Mouse (Mus musculus) ES-E14 (cell line): ENCODE measurements around the gene Asb11. TPM values are rescaled to one million over a fixed set of nuclear protein-coding genes. Genes with fewer than 3 reads are reported as not detected.

Source experiments
- DNase-seq: peaks from one replicate; pipeline ENCODE4 v3.0.0-alpha.2; 2013; ENCODE audit warnings: low read depth, low spot score
- H3K27ac ChIP-seq: 2 replicates; pipeline ENCODE4 v1.5.1; 2012; ENCODE audit warnings: low read depth, mild to moderate bottlenecking, low read length, moderate library complexity, mixed read lengths; ENCODE audit not compliant: poor library complexity, insufficient read depth, severe bottlenecking
- H3K36me3 ChIP-seq: 2 replicates; pipeline ENCODE4 v1.6.1; 2012; ENCODE audit warnings: mild to moderate bottlenecking, low read length, moderate library complexity, mixed read lengths; ENCODE audit not compliant: control insufficient read depth, poor library complexity, insufficient read depth, severe bottlenecking
- H3K4me1 ChIP-seq, 2 experiments: fragments of 150-350 bp in 1 of 2; sonication (generic) in 1 of 2; 2 replicates each; pipeline ENCODE4 v1.6.1; 2012; ENCODE audit warnings: low read length in 2 of 2, mild to moderate bottlenecking in 1 of 2, mixed read lengths in 1 of 2; ENCODE audit not compliant: control insufficient read depth in 2 of 2, insufficient read depth in 2 of 2, poor library complexity in 1 of 2
- H3K4me3 ChIP-seq, 2 experiments: fragments of 150-350 bp in 1 of 2; sonication (generic) in 1 of 2; 2 replicates each; pipeline ENCODE4 v1.5.1; 2012; ENCODE audit warnings: low read length in 2 of 2, low read depth in 1 of 2, mild to moderate bottlenecking in 1 of 2, mixed read lengths in 1 of 2; ENCODE audit not compliant: insufficient read depth in 1 of 2, poor library complexity in 1 of 2, severe bottlenecking in 1 of 2
- H3K9ac ChIP-seq: 2 replicates; pipeline ENCODE4 v1.6.1; 2012; ENCODE audit warnings: low read depth, mild to moderate bottlenecking, low read length, mixed read lengths; ENCODE audit not compliant: poor library complexity, insufficient read depth, severe bottlenecking
- H3K9me3 ChIP-seq: fragments of 150-350 bp; sonication (generic); 2 replicates; pipeline ENCODE4 v1.6.1; 2012; ENCODE audit warnings: low read depth, mild to moderate bottlenecking, low read length; ENCODE audit not compliant: control insufficient read depth, insufficient read depth
- CHD2 ChIP-seq: IDR thresholded peaks from 2 replicates; pipeline ENCODE4 v1.6.1; 2014; ENCODE audit warnings: mild to moderate bottlenecking, low read depth, low read length, inconsistent platforms
- HCFC1 ChIP-seq: IDR thresholded peaks from 2 replicates; pipeline ENCODE4 v1.6.1; 2012; ENCODE audit warnings: low read length, inconsistent platforms, borderline replicate concordance; ENCODE audit not compliant: insufficient read depth
- MAFK ChIP-seq: IDR thresholded peaks from 2 replicates; pipeline ENCODE4 v1.6.1; 2014; ENCODE audit warnings: mild to moderate bottlenecking, low read depth, low read length, inconsistent platforms; ENCODE audit not compliant: insufficient read depth
- ZC3H11A ChIP-seq: IDR thresholded peaks from 2 replicates; pipeline ENCODE4 v1.6.1; 2012; ENCODE audit warnings: low read depth, mild to moderate bottlenecking, inconsistent platforms, low read length, borderline replicate concordance
- ZNF384 ChIP-seq: IDR thresholded peaks from 2 replicates; pipeline ENCODE4 v1.6.1; 2012; ENCODE audit warnings: low read depth, low read length, inconsistent platforms
- in situ Hi-C, 2 experiments: fragments of 600-800 bp; cut with MboI; formaldehyde crosslinking; loops; one replicate each; pipeline ENCODE4 v1.15.1; 2025; ENCODE audit warnings: low sequenced_read_pairs in 2 of 2, inconsistent platforms in 1 of 2; ENCODE audit not compliant: unreplicated experiment in 2 of 2
- total RNA-seq: library from RNA; depleted of rRNA; stranded (reverse); fragments of 300-350 nt; gene quantifications from 2 replicates; pipeline ENCODE4 v1.2.3, GENCODE M21; 2012

Gene Asb11
- total RNA-seq, 1 experiment: 0.18 TPM

GRCm38 (mm10) chrX:164449201-164449600 is 12.4 kb downstream of the Asb11 start:
- no peak for TF ChIP-seq ZC3H11A
- TF ChIP-seq CHD2: no peak
- TF ChIP-seq HCFC1: no peak
- TF ChIP-seq ZNF384: no peak
- no peak for TF ChIP-seq MAFK
- Histone ChIP-seq H3K27ac (no peak overlapping the region), H3K9me3 (no peaks in the 10 kb centered on the region), H3K9ac (no peak overlapping the region), H3K36me3 (no peaks in the 10 kb centered on the region), H3K4me3 (no peak overlapping the region), H3K4me1 (no peaks in the 10 kb centered on the region)
- in situ Hi-C loops: no loop called here
- DNase-seq: peak; percentile 27

DNA sequence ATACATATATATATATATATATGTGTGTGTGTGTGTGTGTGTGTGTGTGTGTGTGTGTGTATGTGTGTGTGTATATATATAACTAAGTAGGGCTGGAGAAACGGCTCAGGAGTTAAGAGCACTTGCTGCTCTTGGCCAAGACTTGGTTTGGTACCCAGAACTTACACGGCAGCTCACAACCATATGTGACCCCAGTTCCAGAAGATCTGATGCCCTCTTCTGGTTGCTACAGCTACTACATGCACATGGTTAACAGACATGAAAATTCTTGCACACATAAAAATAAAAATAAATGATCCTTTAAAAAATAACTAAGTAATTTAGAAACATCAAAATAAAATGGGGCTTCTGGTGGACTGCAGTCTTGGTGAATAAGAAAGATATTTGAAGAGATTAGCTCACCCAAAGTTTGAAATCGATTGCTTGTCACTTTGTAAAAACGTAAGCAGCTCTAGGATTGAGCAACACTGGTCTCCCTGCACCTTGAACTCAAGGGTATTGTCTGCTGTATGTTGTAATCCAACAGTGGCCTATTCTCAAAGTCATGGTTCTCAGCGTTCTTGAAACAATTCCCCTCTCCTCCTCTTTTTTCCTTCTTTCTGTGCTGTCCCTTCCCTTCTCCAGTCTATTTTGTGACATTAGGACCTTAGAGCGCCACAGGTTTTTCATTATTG is 22.5 kb downstream of the Asb11 start:
- in situ Hi-C loops: no loop called here
- Histone ChIP-seq H3K27ac (no peak overlapping the region), H3K4me3 (no peak overlapping the region), H3K36me3 (no peaks in the 10 kb centered on the region), H3K9me3 (no peaks in the 10 kb centered on the region), H3K9ac (no peak overlapping the region), H3K4me1 (no peaks in the 10 kb centered on the region)
- TF ChIP-seq HCFC1: no peak
- TF ChIP-seq MAFK: no peak
- no peak for TF ChIP-seq ZNF384
- TF ChIP-seq CHD2: no peak
- no peak for TF ChIP-seq ZC3H11A
- no peak for DNase-seq

DNA sequence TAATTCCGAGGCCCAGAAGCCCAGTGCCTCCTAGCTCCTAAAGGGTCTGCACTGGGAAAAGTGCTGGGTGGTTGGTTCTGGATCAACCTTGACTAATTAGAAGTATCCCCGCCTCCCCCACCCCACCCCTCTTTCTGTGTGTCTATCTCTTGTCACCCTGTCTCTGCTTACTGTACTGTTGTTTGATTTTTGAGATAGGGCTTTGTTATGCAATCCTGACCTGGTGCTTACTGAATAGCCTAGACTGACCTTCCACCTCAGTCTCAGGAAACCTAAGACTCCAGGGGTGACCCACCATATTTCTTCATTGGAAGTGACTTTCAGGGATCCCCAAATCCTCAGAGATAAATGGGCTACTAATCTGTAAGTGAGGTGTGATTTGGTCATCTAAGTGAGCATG is 65.5 kb downstream of the Asb11 start:
- in situ Hi-C loops: no loop called here
- TF ChIP-seq MAFK: no peak
- no peak for DNase-seq

GRCm38 (mm10) chrX:164505709-164506498 is 69.1 kb downstream of the Asb11 start, which contains the start of gene Asb9:
Asb9 (plus strand) TSS chrX:164506327.
- Histone ChIP-seq H3K9ac (no peak within 1 kb of the TSS), H3K36me3 (no peaks in the 10 kb centered on the region), H3K4me1 (no peaks in the 10 kb centered on the region), H3K4me3 (no peak within 1 kb of the TSS), H3K9me3 (no peaks in the 10 kb centered on the region), H3K27ac (no peak within 1 kb of the TSS)
- in situ Hi-C loops: no loop called here
- TF ChIP-seq ZNF384 (no peak), MAFK (no peak), HCFC1 (no peak), CHD2 (no peak), ZC3H11A (no peak)
- DNase-seq: no peak

More for the DNA sequence above, 65.5 kb downstream of the Asb11 start:
- Histone ChIP-seq H3K36me3 (no peaks in the 10 kb centered on the region), H3K27ac (no peak overlapping the region), H3K9me3 (no peaks in the 10 kb centered on the region), H3K9ac (no peak overlapping the region), H3K4me1 (no peaks in the 10 kb centered on the region), H3K4me3 (no peak overlapping the region)
